Mouse (Mus musculus) lung, embryonic 16.5 days (tissue): ENCODE measurements around the gene Btc. TPM values are rescaled to one million over a fixed set of nuclear protein-coding genes. Genes with fewer than 3 reads are reported as not detected.

Experiments used
- ATAC-seq: fragments of 200-750 bp; cut with Nextera tagmentation; 2 replicates; pipeline ENCODE4 v1.8.0; 2017; ENCODE audit warnings: low read depth, mild to moderate bottlenecking, moderate library complexity
- H3K27ac ChIP-seq: fragments of 300-500 bp; sonication (generic); 2 replicates; pipeline ENCODE4 v1.5.1; 2014; ENCODE audit warnings: mild to moderate bottlenecking, control low read depth, low read length
- H3K27me3 ChIP-seq: fragments of 300-500 bp; sonication (generic); 2 replicates; pipeline ENCODE4 v1.6.1; 2014; ENCODE audit warnings: low read depth, low read length, mixed read lengths; ENCODE audit not compliant: control insufficient read depth, insufficient read depth
- H3K36me3 ChIP-seq: fragments of 300-500 bp; sonication (generic); 2 replicates; pipeline ENCODE4 v1.6.1; 2014; ENCODE audit warnings: low read length; ENCODE audit not compliant: control insufficient read depth, insufficient read depth
- H3K4me1 ChIP-seq: fragments of 300-500 bp; sonication (generic); replicated peaks from 2 replicates; pipeline ENCODE4 v1.6.1; 2014; ENCODE audit warnings: low read length, mixed read lengths; ENCODE audit not compliant: control insufficient read depth, insufficient read depth
- H3K4me2 ChIP-seq: fragments of 300-500 bp; sonication (generic); 2 replicates; pipeline ENCODE4 v1.6.1; 2014; ENCODE audit warnings: low read depth, low read length, control low read depth
- H3K4me3 ChIP-seq: fragments of 300-500 bp; sonication (generic); 2 replicates; pipeline ENCODE4 v1.5.1; 2014; ENCODE audit warnings: mild to moderate bottlenecking, low read length, control low read depth
- H3K9ac ChIP-seq: fragments of 300-500 bp; sonication (generic); 2 replicates; pipeline ENCODE4 v1.6.1; 2014; ENCODE audit warnings: low read length, control low read depth
- H3K9me3 ChIP-seq: fragments of 300-500 bp; sonication (generic); 2 replicates; pipeline ENCODE4 v1.6.1; 2016; ENCODE audit warnings: low read length; ENCODE audit not compliant: control insufficient read depth
- WGBS: fragments of 180-500 bp; shearing (Covaris S2); extraction: QIAGEN DNeasy Blood & Tissue Kit; methylation state at CpG from one replicate; pipeline ENCODE4 v1.1.7; 2014; 5-methylcytosine and 5-hydroxymethylcytosine counted together
- polyA plus RNA-seq: library from polyadenylated mRNA; unstranded; fragments of >200 nt; fragmentation: Nextera tagmentation; extraction: Ambion mirVana; gene quantifications from 2 replicates; pipeline ENCODE4 v1.2.1, GENCODE M21; 2015

Btc gene
- polyA plus RNA-seq, result 2.5 and 3.0 TPM in 2 replicates

GRCm38 (mm10) chr5:91402339-91403211 is at the start of gene Btc:
Gene Btc (minus strand): TSS chr5:91402994.
- peak within 1 kb of the TSS; percentile 51 for H3K4me3 ChIP-seq
- H3K4me2 ChIP-seq, result peak within 1 kb of the TSS; percentile 61
- no peaks in the 10 kb centered on the region for H3K27me3 ChIP-seq
- peak within 1 kb of the TSS; percentile 64 for H3K9ac ChIP-seq
- no peaks in the 10 kb centered on the region for H3K9me3 ChIP-seq
- peak; percentile 92 for ATAC-seq
- H3K4me1 ChIP-seq, result peaks cover 5% of the 10 kb centered on the region; the same call in 1 of the 2 replicates
- WGBS, result 6% methylated on average over 19 of the region's 19 CpGs
- no peaks in the 10 kb centered on the region for H3K36me3 ChIP-seq
- peak within 1 kb of the TSS; percentile 28; the same call in 1 of the 2 replicates for H3K27ac ChIP-seq

DNA sequence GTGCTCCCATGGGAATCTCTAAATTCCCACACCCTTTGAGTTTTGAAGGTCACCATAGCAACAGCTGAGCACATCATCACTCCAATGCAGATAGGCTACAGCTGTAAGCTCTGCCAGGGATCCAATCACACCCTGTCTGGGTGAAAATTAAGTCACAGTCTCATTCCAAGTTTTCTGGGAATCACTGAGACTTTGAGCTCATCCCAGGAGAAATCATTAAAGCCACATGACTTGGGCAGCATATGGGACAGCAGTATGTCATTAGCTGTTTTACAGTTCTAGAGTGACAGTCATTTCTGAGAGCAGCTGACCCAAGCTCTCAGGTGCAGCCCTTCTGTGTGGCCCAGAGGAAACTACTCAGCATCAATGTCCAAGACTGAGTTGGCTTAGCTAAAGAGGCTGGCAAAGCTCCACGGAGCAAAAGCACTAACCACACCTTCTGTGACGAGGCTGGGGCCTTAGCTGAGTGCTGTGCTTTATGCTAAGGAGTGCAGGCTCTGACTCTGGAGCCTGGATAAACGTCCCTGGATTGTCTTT is 42.3 kb upstream of the Btc start:
- Histone ChIP-seq H3K27me3 (no peaks in the 10 kb centered on the region), H3K27ac (no peak overlapping the region), H3K9me3 (no peaks in the 10 kb centered on the region), H3K4me2 (no peak overlapping the region), H3K4me3 (no peak overlapping the region), H3K4me1 (no peaks in the 10 kb centered on the region), H3K36me3 (no peaks in the 10 kb centered on the region), H3K9ac (no peak overlapping the region)
- ATAC-seq, result peak; percentile 52
- 22% methylated on average over 3 of the region's 3 CpGs for WGBS

GRCm38 (mm10) chr5:91436563-91436962 is 33.8 kb upstream of the Btc start:
- no peak overlapping the region for H3K27ac ChIP-seq
- no peak overlapping the region for H3K4me2 ChIP-seq
- no peaks in the 10 kb centered on the region for H3K36me3 ChIP-seq
- ATAC-seq, result no peak
- no peaks in the 10 kb centered on the region for H3K27me3 ChIP-seq
- H3K4me3 ChIP-seq, result no peak overlapping the region
- no peaks in the 10 kb centered on the region for H3K9me3 ChIP-seq
- H3K4me1 ChIP-seq, result no peaks in the 10 kb centered on the region
- WGBS, result 54% methylated on average over 6 of the region's 6 CpGs
- no peak overlapping the region for H3K9ac ChIP-seq

GRCm38 (mm10) chr5:91434723-91435658 is 32.2 kb upstream of the Btc start:
- H3K9ac ChIP-seq, result no peak overlapping the region
- no peak overlapping the region for H3K4me3 ChIP-seq
- no peak for ATAC-seq
- no peaks in the 10 kb centered on the region for H3K36me3 ChIP-seq
- H3K4me1 ChIP-seq, result no peaks in the 10 kb centered on the region
- no peaks in the 10 kb centered on the region for H3K27me3 ChIP-seq
- 47% methylated on average over 6 of the region's 6 CpGs for WGBS
- no peak overlapping the region for H3K4me2 ChIP-seq
- no peak overlapping the region for H3K27ac ChIP-seq
- H3K9me3 ChIP-seq, result no peaks in the 10 kb centered on the region

DNA sequence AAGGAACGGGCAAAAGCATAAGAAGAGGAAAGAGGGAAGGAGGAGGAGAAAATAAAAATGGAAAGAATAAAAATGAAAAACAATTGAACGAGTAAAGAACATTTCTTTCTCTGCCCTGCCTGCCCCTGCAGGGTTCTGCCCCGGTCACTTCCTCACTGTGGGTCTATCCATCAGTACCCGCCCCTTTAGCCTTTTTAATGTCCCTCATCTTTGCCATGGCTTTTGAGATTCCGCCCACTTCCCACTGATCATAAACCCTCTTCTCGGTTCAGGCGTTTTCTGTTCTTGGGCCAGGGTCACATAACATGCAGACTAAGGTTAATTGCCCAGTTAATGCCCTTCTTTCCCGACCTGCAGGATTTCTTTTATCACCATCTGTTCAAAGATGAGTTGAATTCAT is 25.8 kb upstream of the Btc start:
- H3K9me3 ChIP-seq, result no peaks in the 10 kb centered on the region
- H3K36me3 ChIP-seq, result no peaks in the 10 kb centered on the region

GRCm38 (mm10) chr5:91413814-91414213 is 11.0 kb upstream of the Btc start:
- H3K27ac ChIP-seq, result no peak overlapping the region
- H3K4me1 ChIP-seq, result no peaks in the 10 kb centered on the region
- no peak overlapping the region for H3K9ac ChIP-seq
- H3K27me3 ChIP-seq, result no peaks in the 10 kb centered on the region
- H3K4me3 ChIP-seq, result no peak overlapping the region
- H3K4me2 ChIP-seq, result no peak overlapping the region
- H3K36me3 ChIP-seq, result no peaks in the 10 kb centered on the region
- 81% methylated on average over 8 of the region's 8 CpGs for WGBS
- no peak for ATAC-seq
- no peaks in the 10 kb centered on the region for H3K9me3 ChIP-seq

More for the DNA sequence above, 25.8 kb upstream of the Btc start:
- 63% methylated on average over 8 of the region's 8 CpGs for WGBS
- no peaks in the 10 kb centered on the region for H3K4me1 ChIP-seq
- H3K27me3 ChIP-seq, result no peaks in the 10 kb centered on the region
- H3K27ac ChIP-seq, result no peak overlapping the region
- no peak overlapping the region for H3K4me3 ChIP-seq
- ATAC-seq, result no peak
- no peak overlapping the region for H3K4me2 ChIP-seq
- no peak overlapping the region for H3K9ac ChIP-seq

DNA sequence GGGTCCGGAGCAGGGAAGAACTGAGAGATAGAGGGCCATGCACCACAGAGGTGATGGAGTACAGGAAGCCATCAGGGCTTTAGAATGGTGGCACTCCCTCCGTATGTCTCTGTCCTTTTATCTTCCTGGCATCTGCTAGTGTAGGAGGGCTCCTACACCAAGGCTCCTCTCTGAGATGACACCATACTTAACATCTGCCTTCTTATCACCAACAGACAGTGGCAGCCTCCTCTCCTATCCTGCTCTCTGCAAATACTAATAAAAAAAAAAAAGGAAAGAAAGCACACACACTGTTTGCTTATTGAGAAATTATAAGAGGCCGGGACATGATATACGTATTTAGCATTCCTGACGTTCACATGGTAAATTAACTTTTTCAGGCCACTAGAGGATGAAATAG is 1.5 kb upstream of the Btc start:
- Histone ChIP-seq H3K9ac (no peak overlapping the region), H3K9me3 (no peaks in the 10 kb centered on the region), H3K27me3 (no peaks in the 10 kb centered on the region), H3K4me1 (peaks cover 5% of the 10 kb centered on the region; the same call in 1 of the 2 replicates), H3K4me3 (no peak overlapping the region), H3K36me3 (no peaks in the 10 kb centered on the region), H3K4me2 (no peak overlapping the region), H3K27ac (no peak overlapping the region)
- no peak for ATAC-seq
- 66% methylated on average over 5 of the region's 5 CpGs for WGBS

- no peak overlapping the region for H3K9ac ChIP-seq
- no peak for ATAC-seq
Measured at GRCm38 (mm10) chr5:91403281-91403680, 487 bp upstream of the Btc start.

More at GRCm38 (mm10) chr5:91403281-91403680, 487 bp upstream of the Btc start:
- Histone ChIP-seq H3K4me2 (peak overlapping the region; percentile 61), H3K4me3 (peak overlapping the region; percentile 51; the same call in 1 of the 2 replicates), H3K36me3 (no peaks in the 10 kb centered on the region), H3K9me3 (no peaks in the 10 kb centered on the region), H3K27me3 (no peaks in the 10 kb centered on the region), H3K4me1 (peaks cover 5% of the 10 kb centered on the region; the same call in 1 of the 2 replicates), H3K27ac (no peak overlapping the region)
- 53% methylated on average over 4 of the region's 4 CpGs for WGBS
